Mouse (Mus musculus): ENCODE measurements around the gene Pla2g12b. TPM values are rescaled to one million over a fixed set of nuclear protein-coding genes. Genes with fewer than 3 reads are reported as not detected.

Pla2g12b gene
- not detected for polyA plus RNA-seq (2014; fragmentation: Illumina TruSeq; extraction: RNeasy Lipid Tissue Mini Kit (QIAGEN cat#74804); ENCODE audit: low read depth, low replicate concordance)

GRCm38 (mm10) chr10:59402899-59403792, at the start of gene Pla2g12b:
Gene Pla2g12b (plus strand): TSS chr10:59403660.

GRCm38 (mm10) chr10:59395461-59395860, 8.0 kb upstream of the Pla2g12b start, which contains the start of gene Gm10273:
Gene Gm10273 (plus strand): TSS chr10:59395632.

GRCm38 (mm10) chr10:59441735-59442134, 38.3 kb downstream of the Pla2g12b start, which contains the start of gene Oit3:
Gene Oit3 (minus strand): TSS chr10:59441778.

Other genes with a start within 250 kb of the Pla2g12b start
- 272 TPM for gene Sept10, start 181.8 kb upstream of the Pla2g12b start, polyA plus RNA-seq (2014; fragmentation: Illumina TruSeq; extraction: RNeasy Lipid Tissue Mini Kit (QIAGEN cat#74804); ENCODE audit: low read depth, low replicate concordance)
- 10.9 TPM for gene Sowahc, start 181.7 kb upstream of the Pla2g12b start, polyA plus RNA-seq (2014; fragmentation: Illumina TruSeq; extraction: RNeasy Lipid Tissue Mini Kit (QIAGEN cat#74804); ENCODE audit: low read depth, low replicate concordance)
- 16.7 TPM for gene P4ha1, start 80.4 kb upstream of the Pla2g12b start, polyA plus RNA-seq (2014; fragmentation: Illumina TruSeq; extraction: RNeasy Lipid Tissue Mini Kit (QIAGEN cat#74804); ENCODE audit: low read depth, low replicate concordance)
- 10.6 TPM for gene Gm10273, start 8.0 kb upstream of the Pla2g12b start, polyA plus RNA-seq (2014; fragmentation: Illumina TruSeq; extraction: RNeasy Lipid Tissue Mini Kit (QIAGEN cat#74804); ENCODE audit: low read depth, low replicate concordance)
- 0.73 TPM for gene Oit3, start 38.1 kb downstream of the Pla2g12b start, polyA plus RNA-seq (2014; fragmentation: Illumina TruSeq; extraction: RNeasy Lipid Tissue Mini Kit (QIAGEN cat#74804); ENCODE audit: low read depth, low replicate concordance)
- not detected for gene Gm10322, start 212.4 kb downstream of the Pla2g12b start, polyA plus RNA-seq (2014; fragmentation: Illumina TruSeq; extraction: RNeasy Lipid Tissue Mini Kit (QIAGEN cat#74804); ENCODE audit: low read depth, low replicate concordance)
- 23.2 TPM for gene Mcu, start 213.0 kb downstream of the Pla2g12b start, polyA plus RNA-seq (2014; fragmentation: Illumina TruSeq; extraction: RNeasy Lipid Tissue Mini Kit (QIAGEN cat#74804); ENCODE audit: low read depth, low replicate concordance)

Measured in testis, adult 10 weeks (tissue).